Mouse (Mus musculus) megakaryocyte, embryonic 14.5 days (primary cell): ENCODE results near the gene Sirt4. TPM values are rescaled to one million over a fixed set of nuclear protein-coding genes. Genes with fewer than 3 reads are reported as not detected.

Experiments
- H3K27me3 ChIP-seq: replicated peaks from 2 replicates; pipeline ENCODE3; 2012; ENCODE audit warnings: inconsistent platforms
- H3K36me3 ChIP-seq: replicated peaks from 2 replicates; pipeline ENCODE3; 2012; ENCODE audit warnings: low read length, inconsistent platforms, mixed read lengths
- H3K4me1 ChIP-seq: 2 replicates; pipeline ENCODE4 v1.6.1; 2012; ENCODE audit warnings: inconsistent platforms
- H3K4me3 ChIP-seq: replicated peaks from 2 replicates; pipeline ENCODE3; 2012; ENCODE audit warnings: moderate library complexity, mild to moderate bottlenecking, inconsistent platforms
- H3K9me3 ChIP-seq: 2 replicates; pipeline ENCODE4 v1.6.1; 2012; ENCODE audit warnings: inconsistent platforms
- FLI1 ChIP-seq: IDR thresholded peaks from 2 replicates; pipeline ENCODE4 v1.6.1; 2012; ENCODE audit warnings: low read length, inconsistent platforms, mixed read lengths
- GATA1 ChIP-seq: IDR thresholded peaks from 3 replicates; pipeline ENCODE4 v1.6.1; 2012; ENCODE audit warnings: mixed read lengths, low read length, inconsistent platforms, borderline replicate concordance
- polyA plus RNA-seq: library from polyadenylated mRNA; stranded (reverse); fragments of >175 nt; gene quantifications from 2 replicates; pipeline ENCODE4 v1.2.3, GENCODE M21; 2012; ENCODE audit warnings: low replicate concordance; ENCODE audit not compliant: insufficient read depth

The Sirt4 gene
- 3.1 TPM in 1 of 2 replicates, not detected in the other for polyA plus RNA-seq

GRCm38 (mm10) chr5:115483947-115484920, at the start of gene Sirt4:
Gene Sirt4 (minus strand): TSS chr5:115484725.
- H3K4me3 ChIP-seq = peak within 1 kb of the TSS; percentile 92
- H3K9me3 ChIP-seq = no peaks in the 10 kb centered on the region
- TF ChIP-seq FLI1 (no peak), GATA1 (no peak)
- H3K36me3 ChIP-seq = peaks cover 34% of the 10 kb centered on the region
- H3K4me1 ChIP-seq = peaks cover 33% of the 10 kb centered on the region
- H3K27me3 ChIP-seq = no peaks in the 10 kb centered on the region

DNA sequence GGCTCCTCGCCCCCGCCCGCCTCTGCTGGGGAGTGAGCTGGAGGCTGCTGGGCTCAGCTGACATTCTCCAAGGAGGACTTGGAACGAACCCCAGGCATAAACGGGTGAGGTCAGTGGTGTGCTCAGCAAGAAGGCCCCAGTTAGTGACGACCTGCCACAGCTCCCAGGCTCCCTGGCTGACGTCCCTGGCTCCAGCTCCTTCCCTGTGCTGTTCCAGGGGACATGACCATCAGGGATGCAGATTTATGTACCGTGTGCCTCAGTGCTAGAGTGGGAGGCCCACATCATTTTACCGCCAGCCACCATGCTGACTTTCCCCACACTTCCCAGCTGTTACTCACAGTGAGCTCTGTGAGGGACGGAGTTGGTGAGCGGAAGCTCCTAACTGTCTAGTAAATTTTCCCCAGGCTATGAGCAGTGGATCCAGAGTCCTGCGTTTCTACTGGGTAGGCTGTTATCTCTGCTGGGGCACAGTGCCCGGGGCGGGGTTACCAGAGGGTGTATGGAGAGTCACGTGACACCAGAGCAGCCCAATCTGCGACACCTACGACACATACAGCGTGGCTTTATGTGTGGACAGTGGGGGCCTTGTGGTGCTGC, 47.2 kb upstream of the Sirt4 start:
- Histone ChIP-seq H3K4me3 (peak overlapping the region; percentile 88), H3K9me3 (no peaks in the 10 kb centered on the region), H3K4me1 (peaks cover 96% of the 10 kb centered on the region), H3K36me3 (peaks cover 23% of the 10 kb centered on the region), H3K27me3 (no peaks in the 10 kb centered on the region)
- no peak for TF ChIP-seq FLI1
- no peak for TF ChIP-seq GATA1

- no peaks in the 10 kb centered on the region for H3K27me3 ChIP-seq
- peaks cover 96% of the 10 kb centered on the region for H3K4me1 ChIP-seq
- H3K4me3 ChIP-seq = peak overlapping the region; percentile 87
Measured at GRCm38 (mm10) chr5:115530447-115530809, 45.9 kb upstream of the Sirt4 start.

GRCm38 (mm10) chr5:115529742-115530446, 45.4 kb upstream of the Sirt4 start:
- H3K4me1 ChIP-seq = peaks cover 96% of the 10 kb centered on the region
- no peak for TF ChIP-seq GATA1
- no peak for TF ChIP-seq FLI1
- peak overlapping the region; percentile 87 for H3K4me3 ChIP-seq
- no peaks in the 10 kb centered on the region for H3K9me3 ChIP-seq
- H3K36me3 ChIP-seq = peaks cover 42% of the 10 kb centered on the region
- no peaks in the 10 kb centered on the region for H3K27me3 ChIP-seq

More at GRCm38 (mm10) chr5:115530447-115530809, 45.9 kb upstream of the Sirt4 start:
- TF ChIP-seq FLI1 (no peak), GATA1 (no peak)
- H3K9me3 ChIP-seq = no peaks in the 10 kb centered on the region
- peaks cover 37% of the 10 kb centered on the region for H3K36me3 ChIP-seq

- Histone ChIP-seq H3K27me3 (no peaks in the 10 kb centered on the region), H3K9me3 (no peaks in the 10 kb centered on the region), H3K36me3 (peaks cover 48% of the 10 kb centered on the region), H3K4me3 (peak overlapping the region; percentile 87), H3K4me1 (peaks cover 96% of the 10 kb centered on the region)
- TF ChIP-seq FLI1 = no peak
- TF ChIP-seq GATA1 = no peak
Measured at GRCm38 (mm10) chr5:115529364-115529741, 44.8 kb upstream of the Sirt4 start.

DNA sequence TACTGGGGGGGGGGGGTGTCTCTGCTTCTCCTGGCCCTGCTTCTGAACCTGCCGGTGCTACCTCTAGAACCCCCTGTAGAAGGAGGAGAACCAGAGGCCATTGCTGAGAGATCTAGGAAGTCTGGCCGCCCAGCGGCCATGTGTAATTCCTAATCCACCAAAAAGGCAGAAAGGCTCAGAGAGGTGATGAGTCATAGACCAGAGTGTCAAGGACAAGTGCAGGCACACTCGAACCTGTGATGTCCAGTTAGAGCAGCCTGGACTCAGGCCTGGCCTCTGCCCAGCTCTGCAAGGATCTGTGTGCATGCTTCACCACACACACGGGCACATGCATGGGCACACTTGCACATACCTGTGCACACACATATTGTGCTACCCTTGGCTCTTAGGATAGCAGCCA, 43.6 kb upstream of the Sirt4 start:
- no peaks in the 10 kb centered on the region for H3K9me3 ChIP-seq
- peak overlapping the region; percentile 50 for H3K4me3 ChIP-seq
- H3K36me3 ChIP-seq = peaks cover 48% of the 10 kb centered on the region
- peaks cover 96% of the 10 kb centered on the region for H3K4me1 ChIP-seq
- TF ChIP-seq GATA1 (no peak), FLI1 (no peak)
- no peaks in the 10 kb centered on the region for H3K27me3 ChIP-seq

GRCm38 (mm10) chr5:115526456-115527202, 42.1 kb upstream of the Sirt4 start:
- H3K9me3 ChIP-seq = no peaks in the 10 kb centered on the region
- TF ChIP-seq FLI1 = no peak
- TF ChIP-seq GATA1 = no peak
- peaks cover 44% of the 10 kb centered on the region for H3K36me3 ChIP-seq
- peaks cover 96% of the 10 kb centered on the region for H3K4me1 ChIP-seq
- H3K27me3 ChIP-seq = no peaks in the 10 kb centered on the region
- no peak overlapping the region for H3K4me3 ChIP-seq

GRCm38 (mm10) chr5:115525943-115526342, 41.4 kb upstream of the Sirt4 start:
- H3K9me3 ChIP-seq = no peaks in the 10 kb centered on the region
- H3K36me3 ChIP-seq = peaks cover 44% of the 10 kb centered on the region
- no peaks in the 10 kb centered on the region for H3K27me3 ChIP-seq
- peaks cover 96% of the 10 kb centered on the region for H3K4me1 ChIP-seq
- TF ChIP-seq GATA1 (no peak), FLI1 (no peak)
- H3K4me3 ChIP-seq = no peak overlapping the region

GRCm38 (mm10) chr5:115525416-115525815, 40.9 kb upstream of the Sirt4 start:
- TF ChIP-seq GATA1 (no peak), FLI1 (no peak)
- Histone ChIP-seq H3K9me3 (no peaks in the 10 kb centered on the region), H3K4me1 (peaks cover 96% of the 10 kb centered on the region), H3K36me3 (peaks cover 46% of the 10 kb centered on the region), H3K4me3 (no peak overlapping the region), H3K27me3 (no peaks in the 10 kb centered on the region)
